ENCODE assay signal across 20 mouse cellular contexts in the genomic region with DNA sequence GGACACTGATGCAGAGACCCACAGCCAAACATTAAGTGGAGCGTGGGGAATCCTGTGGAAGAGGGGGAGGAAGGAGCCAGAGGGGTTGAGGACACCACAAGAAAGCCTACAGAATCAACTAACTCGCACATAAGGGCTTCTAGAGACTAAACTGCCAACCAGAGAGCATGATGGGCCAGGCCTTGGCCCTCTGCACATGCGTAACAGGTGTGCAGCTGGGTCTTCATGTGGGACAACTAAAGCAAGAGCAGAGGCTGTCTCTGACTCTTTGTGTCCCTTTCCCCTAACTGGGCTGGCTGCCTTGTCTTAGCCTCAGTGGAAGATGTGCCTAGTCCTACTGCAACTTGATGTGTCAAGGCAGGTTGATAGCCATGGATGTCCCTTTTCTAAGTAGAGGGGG. TPM values are rescaled to one million over a fixed set of nuclear protein-coding genes. Genes with fewer than 3 reads are reported as not detected.
"Had no signal": no experiment of that assay in that cellular context is flagged by ENCODE, and none has a peak within 500 bp of the region (broad histone marks: within the 10 kb centered on the region; RNA-seq: fewer than 3 reads in every experiment).

No protein-coding gene starts in this region.

- H3K27me3 ChIP-seq: limb, embryonic 15.5 days; liver, embryonic 15.5 days; midbrain, embryonic 12.5 days; neural tube, embryonic 13.5 days had no signal

- ATAC-seq: hindbrain, postnatal 0 days; midbrain, embryonic 16.5 days had no signal

- DNase-seq: kidney, adult 11 months; kidney, adult 9 months; kidney, postnatal 36 days; lung, embryonic 14.5 days; lung, postnatal 10 days; lung, postnatal 4 days; retina, postnatal 1 day had no signal

- H3K9me3 ChIP-seq: limb, embryonic 15.5 days; liver, embryonic 15.5 days; midbrain, embryonic 12.5 days; neural tube, embryonic 13.5 days had no signal

- H3K36me3 ChIP-seq: limb, embryonic 15.5 days; liver, embryonic 15.5 days; midbrain, embryonic 12.5 days had no signal

- H3K4me2 ChIP-seq: limb, embryonic 15.5 days; liver, embryonic 15.5 days; lung, embryonic 14.5 days; midbrain, embryonic 12.5 days; neural tube, embryonic 13.5 days had no signal

- H3K9ac ChIP-seq: limb, embryonic 15.5 days; liver, embryonic 15.5 days; lung, embryonic 14.5 days; midbrain, embryonic 12.5 days; neural tube, embryonic 13.5 days had no signal

- H3K27ac ChIP-seq: hindbrain, postnatal 0 days; kidney, postnatal 0 days; limb, embryonic 15.5 days; liver, embryonic 15.5 days; midbrain, embryonic 12.5 days; neural tube, embryonic 13.5 days; stomach, postnatal 0 days had no signal

- H3K4me3 ChIP-seq: limb, embryonic 15.5 days; liver, embryonic 15.5 days; midbrain, embryonic 12.5 days; neural tube, embryonic 13.5 days had no signal

RNA-seq across cellular contexts. Expression of a gene that starts 3.8 kb away (rescaled TPM):
- total RNA-seq: hindbrain, postnatal 0 days; layer of hippocampus, adult 18-20 months; left cerebral cortex, adult 8-10 months; left cerebral cortex, postnatal 25 days; megakaryocyte-erythroid progenitor cell, adult 5-6 weeks had no signal
- polyA plus RNA-seq: intestine, embryonic 14.5 days; liver, embryonic 15.5 days had no signal
